Mouse (Mus musculus) kidney, adult 11 months (tissue): ENCODE data around the gene Pnpla2.

Source experiments
- DNase-seq: peaks from one replicate; pipeline ENCODE4 v3.0.0; 2022

Pnpla2 gene

GRCm38 (mm10) chr7:141468522-141469211 is 13.7 kb downstream of the Pnpla2 start:
- DNase-seq: peak; percentile 77

GRCm38 (mm10) chr7:141469352-141469751 is 14.4 kb downstream of the Pnpla2 start:
- peak; percentile 51 for DNase-seq

GRCm38 (mm10) chr7:141469901-141470636 is 15.1 kb downstream of the Pnpla2 start:
- no peak for DNase-seq

- DNase-seq: no peak
Observed at GRCm38 (mm10) chr7:141470637-141470944, 15.6 kb downstream of the Pnpla2 start.

GRCm38 (mm10) chr7:141471236-141471635 is 16.2 kb downstream of the Pnpla2 start:
- DNase-seq: no peak

- DNase-seq: no peak
Observed at GRCm38 (mm10) chr7:141472226-141472625, 17.2 kb downstream of the Pnpla2 start.

GRCm38 (mm10) chr7:141472763-141473162 is 17.8 kb downstream of the Pnpla2 start:
- DNase-seq: no peak

- no peak for DNase-seq
Observed at GRCm38 (mm10) chr7:141474160-141474559, 19.2 kb downstream of the Pnpla2 start.

GRCm38 (mm10) chr7:141475011-141475804 is 20.2 kb downstream of the Pnpla2 start, which contains the start of the genes Polr2l and Tspan4:
Polr2l (minus strand) TSS chr7:141475132.
Tspan4 (plus strand) TSS chr7:141475240.
- DNase-seq: peak; percentile 85

- no peak for DNase-seq
Observed at GRCm38 (mm10) chr7:141475805-141476158, 20.8 kb downstream of the Pnpla2 start.

- peak; percentile 95 for DNase-seq
Observed at GRCm38 (mm10) chr7:141476226-141476980, 21.4 kb downstream of the Pnpla2 start.

- no peak for DNase-seq
Observed at GRCm38 (mm10) chr7:141476981-141477370, 22.0 kb downstream of the Pnpla2 start.

GRCm38 (mm10) chr7:141477578-141478269 is 22.7 kb downstream of the Pnpla2 start:
- no peak for DNase-seq

GRCm38 (mm10) chr7:141478270-141478748 is 23.3 kb downstream of the Pnpla2 start:
- DNase-seq: no peak

GRCm38 (mm10) chr7:141480842-141481497 is 26.0 kb downstream of the Pnpla2 start:
- DNase-seq: peak; percentile 73

- no peak for DNase-seq
Observed at GRCm38 (mm10) chr7:141481498-141482401, 26.8 kb downstream of the Pnpla2 start.

- DNase-seq: no peak
Observed at GRCm38 (mm10) chr7:141482531-141483024, 27.6 kb downstream of the Pnpla2 start.

- no peak for DNase-seq
Observed at GRCm38 (mm10) chr7:141483114-141483653, 28.2 kb downstream of the Pnpla2 start.

GRCm38 (mm10) chr7:141484186-141485120 is 29.5 kb downstream of the Pnpla2 start:
- DNase-seq: no peak
